22 mouse cellular contexts compared by ENCODE assay signal in genomic region chr5:103164022-103164421, GRCm38 (mm10). TPM values are rescaled to one million over a fixed set of nuclear protein-coding genes. Genes with fewer than 3 reads are reported as not detected.
"Had no signal": no experiment of that assay in that cellular context is flagged by ENCODE, and none has a peak within 500 bp of the region (broad histone marks: within the 10 kb centered on the region; RNA-seq: fewer than 3 reads in every experiment).

No protein-coding gene starts in this region.

- H3K36me3 ChIP-seq: midbrain, embryonic 10.5 days; midbrain, embryonic 12.5 days; neural tube, embryonic 13.5 days had no signal

- H3K27ac ChIP-seq: midbrain, embryonic 10.5 days; midbrain, embryonic 12.5 days; neural tube, embryonic 13.5 days had no signal

- DNase-seq: lung, adult 18-20 months; lung, embryonic 14.5 days; lung, postnatal 10 days; lung, postnatal 4 days; midbrain, embryonic 14.5 days; retina, postnatal 1 day; right cerebral cortex, adult 18-20 months; right cerebral cortex, postnatal 25 days; right cerebral cortex, postnatal 4 days; spleen, adult 18-20 months; thymus, adult 2 months; thymus, postnatal 25 days; thymus, postnatal 4 days had no signal

- H3K27me3 ChIP-seq: midbrain, embryonic 12.5 days; neural tube, embryonic 13.5 days had no signal

- H3K9me3 ChIP-seq: midbrain, embryonic 10.5 days; midbrain, embryonic 12.5 days; neural tube, embryonic 13.5 days had no signal

- H3K4me3 ChIP-seq: midbrain, embryonic 10.5 days; midbrain, embryonic 12.5 days; myocyte; neural tube, embryonic 13.5 days had no signal

- ATAC-seq: midbrain, embryonic 16.5 days had no signal

- H3K9ac ChIP-seq: lung, embryonic 14.5 days; midbrain, embryonic 12.5 days; neural tube, embryonic 13.5 days had no signal

- H3K4me2 ChIP-seq: lung, embryonic 14.5 days; midbrain, embryonic 12.5 days; neural tube, embryonic 13.5 days had no signal

RNA-seq across cellular contexts. Expression of gene Mapk10, which starts 47.1 kb away (rescaled TPM):
- total RNA-seq: megakaryocyte, adult 5-6 weeks; megakaryocyte-erythroid progenitor cell, adult 5-6 weeks; neutrophil, adult 5-6 weeks had no signal
- polyA plus RNA-seq: liver, embryonic 16.5 days had no signal
